Mouse (Mus musculus) gastrocnemius, postnatal 14 days (tissue): ENCODE measurements at regions not wholly inside any gene's neighbourhood (a gene's known extent, or its start where the extent isn't known, plus 50 kb on each side); places are given as distances from the start of the nearest gene placed in this dataset.

Source experiments
- DNase-seq: peaks from one replicate; pipeline ENCODE4 v3.0.0; 2021; ENCODE audit warnings: mixed read lengths
- intact Hi-C: fragments of 180-260 bp; cut with DNase I; formaldehyde crosslinking; loops from one replicate; pipeline ENCODE4 v1.15.1; 2025; ENCODE audit warnings: low total_unique reads

DNA sequence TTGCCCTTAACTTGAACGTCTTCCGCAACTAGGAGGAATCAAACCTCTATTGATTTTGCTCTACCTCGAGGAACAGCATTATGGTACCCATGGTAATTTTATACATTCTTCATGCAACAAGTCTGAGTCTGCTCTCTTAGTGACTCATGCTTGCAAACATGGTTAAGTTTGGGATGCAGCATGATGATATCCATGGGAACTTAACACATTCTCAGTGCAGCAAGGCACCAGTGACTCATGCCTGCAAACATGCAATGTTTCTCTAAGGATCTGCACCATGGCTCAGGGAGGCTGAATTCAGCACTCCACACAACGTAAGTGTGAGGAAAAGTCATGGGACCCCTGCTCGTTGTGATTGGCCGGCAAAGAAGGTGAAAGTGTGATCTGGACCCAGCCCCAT lies 487.1 kb upstream of the Kdm8 start:
- intact Hi-C loops, result no loop called here
- no peak for DNase-seq

- intact Hi-C loops, result no loop called here
Measured at GRCm38 (mm10) chr7:124974870-124975488, 469.5 kb upstream of the Kdm8 start.

GRCm38 (mm10) chr7:124989456-124989855 lies 455.0 kb upstream of the Kdm8 start:
- intact Hi-C loops, result no loop called here
- no peak for DNase-seq

More at GRCm38 (mm10) chr7:124974870-124975488, 469.5 kb upstream of the Kdm8 start:
- no peak for DNase-seq

DNA sequence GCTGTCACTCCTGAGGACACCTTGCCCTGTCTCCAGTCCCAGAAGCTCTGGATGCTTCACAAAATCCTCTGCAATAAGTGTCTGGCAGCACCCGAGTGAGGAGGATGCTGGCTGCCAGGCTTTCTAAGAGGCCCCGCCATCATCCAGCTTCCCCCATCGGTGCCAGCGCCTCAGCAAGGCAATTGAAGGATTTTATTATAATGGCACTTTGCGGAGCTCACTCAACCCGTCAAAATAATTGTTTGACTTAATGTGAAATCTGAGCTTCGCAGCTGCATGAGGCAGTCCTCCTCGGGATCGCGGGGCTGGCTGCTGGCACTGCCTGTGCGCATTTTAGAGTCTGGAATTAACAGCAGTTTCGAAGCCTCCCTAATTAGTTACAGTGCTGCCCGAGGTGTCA lies 453.8 kb upstream of the Kdm8 start:
- intact Hi-C loops, result loop anchor here (10.0 kb wide), 1 partner anchor 776 kb away; no protein-coding TSS in a partner anchor
- DNase-seq, result peak; percentile 7

- DNase-seq, result no peak
- intact Hi-C loops, result loop anchor here (10.0 kb wide), 1 partner anchor 782 kb away; no protein-coding TSS in a partner anchor
Measured at GRCm38 (mm10) chr7:124996538-124996937, 447.9 kb upstream of the Kdm8 start.

DNA sequence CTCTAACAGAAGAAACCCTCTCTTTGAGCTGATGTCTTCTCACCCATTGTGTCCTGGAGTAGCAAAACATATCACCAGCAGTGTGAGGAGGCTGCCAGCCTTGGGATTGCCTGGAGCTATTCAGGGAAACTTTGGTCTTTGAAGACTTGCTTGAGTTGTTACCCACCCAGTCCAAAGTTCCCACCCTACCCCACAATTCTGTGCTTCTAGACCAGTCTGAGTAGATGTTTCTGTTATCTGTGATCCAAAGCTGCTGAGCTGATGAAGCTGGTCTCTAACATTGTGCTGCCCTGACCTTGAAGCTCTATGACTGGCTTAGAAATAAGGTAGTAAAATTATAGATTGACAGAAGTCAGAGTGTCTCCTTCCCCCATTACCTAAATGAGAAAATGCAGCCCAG lies 443.8 kb upstream of the Kdm8 start:
- no peak for DNase-seq
- intact Hi-C loops, result no loop called here

DNA sequence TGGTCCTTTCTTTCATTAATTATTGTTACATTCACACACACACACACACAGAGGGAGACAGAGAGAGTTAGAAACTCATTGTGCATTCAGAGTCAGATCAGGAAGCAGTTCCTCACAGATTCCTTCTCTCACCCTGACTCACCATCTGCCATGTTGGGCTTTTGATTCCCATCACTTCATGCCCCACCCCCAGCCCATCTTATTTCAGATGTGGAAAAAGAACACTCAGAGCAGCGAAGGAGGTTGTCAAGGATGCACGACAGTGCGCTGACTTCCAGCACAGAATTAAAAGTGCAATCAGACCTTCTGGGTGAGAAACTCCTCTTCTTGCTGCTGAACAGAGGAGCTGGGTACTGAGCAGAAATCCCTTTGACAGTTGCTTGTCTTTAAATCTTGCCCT lies 438.8 kb upstream of the Kdm8 start:
- no peak for DNase-seq
- intact Hi-C loops, result no loop called here

GRCm38 (mm10) chr7:125019259-125019658 lies 425.2 kb upstream of the Kdm8 start:
- no peak for DNase-seq
- intact Hi-C loops, result no loop called here

GRCm38 (mm10) chr7:125024944-125025343 lies 419.5 kb upstream of the Kdm8 start:
- DNase-seq, result no peak
- intact Hi-C loops, result no loop called here

GRCm38 (mm10) chr7:125033778-125034177 lies 410.7 kb upstream of the Kdm8 start:
- intact Hi-C loops, result no loop called here
- no peak for DNase-seq

DNA sequence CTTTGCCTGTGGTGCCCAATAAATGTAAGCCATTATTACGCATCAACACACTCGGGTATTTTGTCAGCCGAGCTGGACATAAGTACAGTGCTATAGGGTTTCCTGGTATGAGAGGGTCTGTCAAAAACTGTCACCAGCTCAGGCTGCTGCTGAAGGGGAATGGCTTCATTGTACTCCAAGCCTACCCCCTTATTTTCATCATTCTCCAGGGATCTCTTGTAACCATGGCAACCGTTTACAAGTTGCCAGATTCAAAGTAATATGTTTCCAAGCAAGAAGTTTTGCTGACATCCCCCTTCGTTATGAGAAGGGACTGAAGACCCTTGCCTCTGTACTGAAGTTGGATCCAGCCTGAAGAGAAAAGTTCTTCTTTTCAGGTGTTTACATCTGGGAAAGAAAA lies 410.3 kb upstream of the Kdm8 start:
- intact Hi-C loops, result no loop called here
- DNase-seq, result no peak

DNA sequence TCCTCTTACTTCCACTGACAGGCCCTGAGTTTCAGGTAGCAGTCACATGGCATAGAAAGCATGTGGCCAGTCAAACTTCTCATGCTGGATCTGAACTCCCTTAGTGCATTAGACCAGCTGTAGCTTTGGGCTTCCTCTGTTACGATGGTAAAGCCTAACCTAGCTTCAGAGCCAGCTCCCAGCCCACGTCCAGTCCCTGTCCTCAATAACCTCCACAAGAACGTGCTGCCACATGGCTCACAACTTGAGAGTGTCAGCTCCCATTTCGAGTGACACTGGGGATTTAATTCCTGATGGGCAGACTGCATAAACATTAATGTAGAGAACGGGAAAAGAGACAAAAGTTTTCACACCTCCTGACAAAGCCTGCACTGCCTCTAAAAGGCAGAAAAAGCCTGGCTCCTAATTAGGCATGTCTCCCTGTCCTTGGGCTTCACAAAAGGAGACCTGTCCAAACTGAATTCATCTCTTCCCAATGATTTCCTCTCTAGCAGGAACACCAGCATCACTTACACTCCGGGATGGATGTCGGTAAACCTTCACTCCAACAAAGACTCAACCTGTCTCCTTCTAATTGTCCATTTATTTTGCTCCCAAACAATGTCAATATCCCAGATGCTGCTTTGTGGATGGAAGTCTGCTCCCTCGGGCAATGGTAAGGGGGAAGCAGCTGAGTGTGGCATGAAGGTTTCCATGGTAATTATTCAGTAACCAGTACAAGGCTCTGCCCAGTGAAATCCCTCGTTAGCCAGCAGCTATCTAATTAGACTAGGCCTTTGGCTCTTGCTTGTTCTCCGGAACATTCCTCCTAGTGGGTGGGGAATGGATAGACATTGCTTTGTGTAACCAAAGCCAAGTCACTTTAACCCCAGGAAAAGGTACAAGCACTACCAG lies 408.1 kb upstream of the Kdm8 start:
- intact Hi-C loops, result no loop called here
- DNase-seq, result no peak

GRCm38 (mm10) chr7:125038840-125039239 lies 405.6 kb upstream of the Kdm8 start:
- DNase-seq, result no peak

DNA sequence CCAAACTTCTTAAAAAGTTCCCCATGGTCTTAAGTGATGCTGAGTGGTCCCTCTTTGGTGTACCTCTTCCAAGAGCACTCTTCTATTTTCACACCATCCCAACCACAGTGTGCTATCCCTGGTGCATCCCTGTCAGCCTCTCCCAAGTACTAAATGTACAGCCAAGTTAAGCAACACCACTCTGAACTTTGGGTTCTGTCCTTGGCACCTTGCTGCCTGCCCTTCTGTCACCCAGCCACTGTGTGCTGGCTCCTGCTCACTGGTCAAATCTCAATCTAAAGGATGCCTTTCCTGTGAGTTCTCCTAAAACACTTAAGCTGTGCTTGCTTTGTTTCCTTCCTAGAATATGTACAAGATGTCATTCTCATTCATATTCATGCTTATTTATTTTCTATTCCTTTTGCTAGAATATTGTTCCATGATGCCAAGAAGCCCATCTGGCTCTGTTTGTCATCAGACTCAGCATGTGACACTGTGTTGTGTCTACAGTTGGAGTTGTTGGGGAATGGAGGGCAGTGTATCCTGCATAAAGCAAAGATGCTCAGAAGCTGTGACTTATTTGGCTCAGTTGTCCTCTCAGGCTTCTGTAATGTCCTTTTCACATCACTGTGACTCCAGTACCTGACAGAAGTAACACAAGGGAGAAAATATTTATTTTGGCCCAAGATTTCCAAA lies 388.4 kb upstream of the Kdm8 start:
- no peak for DNase-seq
- intact Hi-C loops, result no loop called here

More at GRCm38 (mm10) chr7:125038840-125039239, 405.6 kb upstream of the Kdm8 start:
- intact Hi-C loops, result no loop called here

- intact Hi-C loops, result no loop called here
- no peak for DNase-seq
Measured at GRCm38 (mm10) chr7:125102464-125102863, 342.0 kb upstream of the Kdm8 start.

DNA sequence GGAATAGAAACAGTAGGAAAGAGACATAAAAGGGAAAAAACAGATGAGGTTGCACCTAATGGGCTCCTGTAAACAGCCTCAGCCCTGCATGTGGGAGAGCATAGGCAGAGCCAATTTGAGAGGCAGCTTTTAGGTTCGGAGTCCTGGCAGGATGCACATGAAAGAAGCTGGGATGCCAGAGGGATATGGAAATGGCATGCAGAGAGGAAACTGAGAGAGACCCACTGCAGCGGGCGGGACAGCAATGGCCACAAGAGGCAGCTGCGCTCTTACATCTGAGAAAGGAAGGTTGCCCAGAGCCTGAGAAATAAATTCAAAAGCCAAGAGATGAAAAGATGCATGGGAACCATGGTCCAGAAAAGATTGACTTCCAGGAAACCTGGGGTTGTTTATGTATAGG lies 340.5 kb upstream of the Kdm8 start:
- intact Hi-C loops, result no loop called here
- DNase-seq, result no peak

DNA sequence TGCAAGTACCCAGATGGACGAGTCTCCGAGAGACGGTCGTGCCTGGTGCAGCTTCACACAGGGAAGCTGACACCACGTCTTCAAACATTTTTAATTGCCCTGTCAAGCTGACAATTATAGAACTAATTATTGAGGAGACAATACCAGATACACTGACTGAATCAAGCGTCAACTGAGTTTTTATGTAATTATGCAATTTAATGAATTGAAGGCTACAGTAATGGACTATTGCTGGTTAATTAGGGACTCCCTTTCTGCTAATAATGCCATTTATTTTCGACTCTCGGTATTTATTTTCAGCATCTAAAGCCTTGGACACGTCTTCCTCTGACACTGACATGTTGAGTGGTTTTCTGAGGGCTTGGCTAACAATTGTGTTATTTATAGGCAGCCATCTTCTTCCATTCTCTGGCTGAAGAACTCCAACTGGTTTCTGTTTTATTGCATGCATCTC lies 331.6 kb upstream of the Kdm8 start:
- intact Hi-C loops, result no loop called here
- DNase-seq, result no peak

- intact Hi-C loops, result no loop called here
- no peak for DNase-seq
Measured at GRCm38 (mm10) chr7:125115322-125115996, 329.0 kb upstream of the Kdm8 start.

GRCm38 (mm10) chr7:125117173-125117572 lies 327.3 kb upstream of the Kdm8 start:
- DNase-seq, result no peak
- intact Hi-C loops, result no loop called here

DNA sequence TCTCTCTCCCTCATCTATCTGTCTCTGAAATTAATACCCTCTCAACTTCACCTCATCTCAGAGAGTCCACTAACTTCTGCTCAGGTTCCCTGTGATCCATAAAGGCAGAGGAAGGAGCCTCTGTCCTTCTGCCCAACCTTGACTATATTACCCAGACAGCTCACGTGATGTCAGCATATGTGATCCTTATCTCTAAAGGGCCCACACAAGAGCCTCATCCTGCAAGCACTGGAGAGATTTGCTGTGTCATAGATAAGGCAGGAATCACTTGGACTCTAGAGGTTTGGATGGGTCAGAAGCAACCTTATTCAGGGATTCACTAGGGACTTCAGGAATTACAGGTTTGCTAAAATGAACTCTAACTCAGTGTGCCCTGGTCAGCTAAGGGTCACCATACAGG lies 315.3 kb upstream of the Kdm8 start:
- no peak for DNase-seq
- intact Hi-C loops, result no loop called here
